Mouse (Mus musculus) heart, postnatal 0 days (tissue): ENCODE measurements around the gene Bcl7b.

Experiments
- CTCF ChIP-seq: IDR thresholded peaks from 2 replicates; pipeline ENCODE4 v1.5.1; 2016; ENCODE audit warnings: antibody characterized with exemption, control low read depth, low read depth
- EP300 ChIP-seq: IDR thresholded peaks from 2 replicates; pipeline ENCODE4 v1.6.1; 2016; ENCODE audit warnings: antibody characterized with exemption, low read depth

GRCm38 (mm10) chr5:135216871-135217270 is 48.8 kb downstream of the Bcl7b start:
- TF ChIP-seq CTCF (no peak), EP300 (no peak)
